Mouse (Mus musculus): ENCODE measurements around the gene Celf5.

DNA sequence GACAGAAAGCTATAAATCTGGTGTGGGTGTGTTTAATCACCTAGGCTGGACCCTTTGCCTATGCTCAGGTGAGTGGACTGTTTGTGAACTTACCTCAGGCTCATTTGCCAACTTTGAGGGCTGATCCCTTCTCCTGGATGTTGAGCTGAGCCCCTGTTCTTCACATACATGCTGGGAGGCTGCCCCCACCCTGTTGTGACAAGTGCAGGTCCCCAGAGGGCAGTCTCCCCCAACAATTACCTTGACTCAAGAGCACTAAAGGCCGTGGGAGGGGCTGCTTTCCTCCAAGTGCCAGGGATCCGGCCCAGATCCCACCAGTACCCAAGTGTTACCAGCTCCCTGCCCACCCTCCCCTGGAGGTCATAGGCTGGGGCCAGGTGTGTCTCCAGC lies 2.5 kb upstream of the Celf5 start:
- TF ChIP-seq GATA1 (IDR thresholded peaks at IDR 0.05; ENCODE audit: low read length) (no peak), TAL1 (IDR thresholded peaks at IDR 0.05; ENCODE audit: low read length) (no peak)

Measured in erythroblast, embryonic 14.5 days (primary cell).